Mouse (Mus musculus) gastrocnemius, postnatal 4 days (tissue): ENCODE data around the gene Raet1e. TPM values are rescaled to one million over a fixed set of nuclear protein-coding genes. Genes with fewer than 3 reads are reported as not detected.
"Not testable (repeated sequence)": the region's sequence is repeated elsewhere in the genome, so short reads cannot be mapped to it uniquely, and the experiment has no call there.

Experiments used
- DNase-seq, 2 experiments: peaks; one replicate each; pipeline ENCODE4 v3.0.0; 2021 to 2022; ENCODE audit warnings: low spot score in 2 of 2, mixed read lengths in 2 of 2
- total RNA-seq, 2 experiments: library from RNA; stranded (reverse); gene quantifications; 2 replicates each; pipeline ENCODE4 v1.2.3; 2021

Raet1e gene
- total RNA-seq, 2 experiments from 2014 or later, result 1.6 to 1.8 TPM

DNA sequence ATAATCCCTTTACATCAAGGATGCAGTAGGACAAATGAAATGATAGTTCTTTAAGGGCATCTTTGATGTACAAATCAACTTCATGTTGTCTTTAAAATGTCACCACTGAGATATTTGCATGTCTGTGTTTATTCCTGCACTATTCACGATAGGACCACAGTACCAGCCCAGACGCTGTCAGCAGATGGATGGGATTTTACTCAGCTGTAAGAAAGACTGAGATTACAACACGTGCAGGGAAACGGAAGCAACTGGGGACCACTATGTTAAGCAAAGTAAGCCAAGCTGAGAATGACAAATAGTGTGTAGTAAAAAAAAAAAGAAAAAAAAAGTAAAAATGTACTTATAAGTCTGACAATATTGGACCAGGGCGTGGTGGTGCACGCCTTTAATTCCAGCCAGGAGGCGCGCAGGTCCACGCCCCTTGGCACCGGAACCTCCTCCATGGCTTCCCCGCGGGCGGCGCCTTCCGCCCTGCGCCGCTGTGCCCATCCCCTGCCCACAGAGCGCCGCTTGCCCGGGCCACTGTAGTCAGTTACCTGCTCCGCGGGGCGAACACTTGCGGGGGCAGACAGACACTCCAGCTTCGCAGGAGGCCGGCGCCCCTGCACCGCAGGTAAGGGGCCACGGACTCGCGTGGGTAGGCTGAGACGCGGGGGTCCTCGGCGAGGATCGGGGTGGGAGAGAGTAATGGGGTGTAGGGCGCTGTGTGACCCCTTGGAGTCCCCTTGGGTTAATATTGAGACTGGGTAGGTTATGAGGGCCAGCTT is 114.7 kb downstream of the Raet1e start:
- DNase-seq, result peak in 1 of 2 experiments; percentile 7

DNA sequence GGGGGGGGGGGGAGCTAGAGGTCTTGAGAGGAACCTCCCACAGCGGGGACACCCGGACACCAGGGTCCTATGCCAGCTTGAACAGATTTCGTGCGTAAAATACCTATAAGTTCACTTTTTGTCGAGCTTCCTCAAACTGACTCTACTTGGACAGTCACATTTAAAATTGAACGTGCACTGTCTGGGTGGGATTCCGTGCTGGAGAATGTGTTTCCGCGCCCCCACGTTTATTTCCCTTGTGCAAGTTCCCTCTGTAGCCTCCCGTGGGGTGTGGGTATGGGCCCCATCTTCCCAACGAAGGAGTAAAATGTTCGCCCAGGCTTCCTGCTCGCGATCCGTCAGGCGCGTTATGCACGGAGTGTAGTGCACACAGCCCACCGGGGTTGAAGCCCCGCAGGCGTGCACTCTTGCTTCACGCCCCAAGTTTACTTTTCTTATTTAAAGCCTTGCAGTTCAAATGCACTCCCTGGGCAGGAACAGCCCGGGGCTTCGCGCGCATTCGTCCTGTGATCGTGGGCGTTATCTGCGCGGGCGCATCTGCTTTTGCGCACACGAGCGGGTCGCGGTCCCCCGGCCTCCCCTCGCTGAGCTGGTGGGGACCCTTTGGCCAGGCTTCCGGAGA is 115.4 kb downstream of the Raet1e start:
- DNase-seq, result no peak

DNA sequence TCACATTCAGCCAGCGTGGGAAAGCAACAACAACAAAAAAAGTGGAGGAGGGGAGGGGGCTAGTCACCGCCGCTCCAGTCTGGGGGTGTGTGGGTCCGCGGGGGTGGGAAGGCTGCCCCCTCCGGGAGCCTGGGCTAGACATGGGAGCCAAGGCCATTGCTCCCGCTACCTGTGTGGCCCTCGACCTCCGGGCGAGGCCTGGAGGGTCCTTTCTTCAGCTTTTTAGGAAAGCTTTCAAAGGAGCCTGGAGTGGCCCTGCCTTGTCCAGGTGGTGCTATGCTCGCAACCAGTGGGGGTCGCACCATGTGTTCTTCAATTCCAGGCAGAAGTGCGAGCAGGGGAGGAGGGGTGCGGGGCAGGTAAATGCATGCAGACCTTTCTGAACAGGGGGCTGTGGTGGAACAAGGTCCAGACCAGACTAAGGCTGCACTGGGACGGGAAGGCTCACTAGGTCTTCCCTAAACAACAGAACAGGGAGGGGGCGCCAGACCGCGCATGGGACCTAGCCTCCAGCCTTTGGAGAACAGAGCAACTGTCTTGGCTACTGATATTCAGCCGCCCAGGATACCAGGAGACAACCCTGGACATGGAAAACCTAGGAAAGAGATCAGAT is 116.2 kb downstream of the Raet1e start:
- DNase-seq, result no peak

DNA sequence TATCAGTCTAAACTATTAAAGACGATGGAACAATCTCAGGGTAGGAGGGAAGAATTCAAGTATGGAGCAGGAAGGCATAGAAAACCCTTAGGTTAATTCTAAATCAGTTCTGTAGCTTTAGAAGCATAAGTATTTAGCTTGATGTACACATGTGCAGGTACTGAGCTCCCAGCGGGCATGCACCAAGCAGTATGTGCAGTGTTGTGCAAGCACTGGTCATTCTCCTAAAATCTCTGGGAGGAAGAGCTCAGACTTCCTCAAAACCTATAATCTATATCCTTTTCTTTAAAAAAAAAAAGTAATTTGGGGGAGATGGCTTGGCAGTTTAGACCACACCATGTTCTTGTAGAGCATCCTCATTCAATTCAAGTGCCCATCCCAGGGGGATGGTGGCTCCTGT is 120.1 kb downstream of the Raet1e start:
- not testable (repeated sequence) for DNase-seq

DNA sequence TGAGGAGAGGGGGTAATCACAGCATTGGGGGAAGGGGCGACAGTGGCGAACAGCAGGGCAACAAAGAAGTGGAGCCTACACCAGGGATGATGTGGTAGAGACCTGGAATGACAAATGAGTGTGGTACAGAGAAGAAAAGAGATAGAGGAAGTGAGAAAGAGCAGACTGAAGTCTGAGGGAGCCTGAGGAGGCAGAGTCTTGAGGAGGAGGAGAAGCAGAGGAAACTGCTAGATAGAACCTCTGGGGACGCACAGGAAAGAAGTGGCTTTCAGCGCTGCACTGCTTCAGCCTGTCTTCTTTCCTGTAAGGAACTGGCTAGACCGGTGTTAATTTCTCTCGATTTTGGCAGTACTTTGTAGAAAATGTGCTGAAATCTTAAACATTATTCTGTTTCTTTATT is 124.4 kb downstream of the Raet1e start:
- no peak for DNase-seq

DNA sequence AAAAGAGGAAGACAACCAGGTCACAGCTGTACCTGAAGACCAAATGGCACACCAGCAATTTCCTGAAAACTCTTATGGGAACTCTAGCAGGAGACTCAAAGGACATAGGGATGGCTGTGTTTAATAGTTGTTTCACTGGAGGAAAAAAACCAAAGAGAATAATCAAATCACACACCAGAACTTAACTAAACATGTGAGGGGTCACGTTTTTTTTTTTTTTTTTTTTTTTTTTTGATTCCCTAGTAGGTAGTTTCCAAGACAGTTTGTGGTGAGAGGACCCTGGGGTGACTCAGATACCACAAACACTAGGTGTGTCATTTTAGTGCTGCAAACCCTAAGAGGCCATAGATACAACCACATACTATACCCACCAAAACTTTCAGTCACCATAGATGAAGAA is 137.3 kb downstream of the Raet1e start:
- no peak for DNase-seq

DNA sequence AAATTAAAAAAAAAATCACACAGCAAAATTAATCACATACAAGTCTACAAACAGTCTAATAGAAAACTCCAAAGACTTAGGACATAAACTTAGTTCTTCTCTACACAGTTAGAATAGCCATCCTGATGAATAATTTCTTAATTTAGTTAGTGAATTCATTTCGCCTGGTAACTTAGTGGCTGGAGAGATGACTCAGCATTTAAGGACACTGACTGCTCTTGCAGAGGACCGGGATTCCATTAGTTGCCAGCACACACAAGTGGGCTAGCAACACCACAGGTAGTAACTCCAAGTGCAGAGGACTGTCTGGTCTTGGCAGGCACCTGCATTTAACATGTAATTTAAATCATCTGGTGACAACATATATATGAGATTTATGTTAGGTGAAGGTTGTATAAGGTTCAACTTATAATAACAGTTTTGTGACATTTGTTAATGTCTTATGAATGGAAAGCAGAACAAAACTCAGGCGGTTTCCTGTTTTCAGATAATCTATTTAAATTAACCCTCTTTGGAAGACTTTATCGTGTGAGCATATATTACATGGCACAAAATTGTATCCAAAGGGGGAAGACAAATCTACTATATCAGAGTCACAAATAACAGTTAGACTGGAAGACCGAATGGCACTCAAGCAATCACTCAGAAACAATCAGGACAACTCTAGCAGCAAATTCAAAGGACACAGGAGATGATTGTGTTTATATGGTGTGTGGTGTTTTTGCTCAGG is 138.8 kb downstream of the Raet1e start:
- DNase-seq, result no peak

DNA sequence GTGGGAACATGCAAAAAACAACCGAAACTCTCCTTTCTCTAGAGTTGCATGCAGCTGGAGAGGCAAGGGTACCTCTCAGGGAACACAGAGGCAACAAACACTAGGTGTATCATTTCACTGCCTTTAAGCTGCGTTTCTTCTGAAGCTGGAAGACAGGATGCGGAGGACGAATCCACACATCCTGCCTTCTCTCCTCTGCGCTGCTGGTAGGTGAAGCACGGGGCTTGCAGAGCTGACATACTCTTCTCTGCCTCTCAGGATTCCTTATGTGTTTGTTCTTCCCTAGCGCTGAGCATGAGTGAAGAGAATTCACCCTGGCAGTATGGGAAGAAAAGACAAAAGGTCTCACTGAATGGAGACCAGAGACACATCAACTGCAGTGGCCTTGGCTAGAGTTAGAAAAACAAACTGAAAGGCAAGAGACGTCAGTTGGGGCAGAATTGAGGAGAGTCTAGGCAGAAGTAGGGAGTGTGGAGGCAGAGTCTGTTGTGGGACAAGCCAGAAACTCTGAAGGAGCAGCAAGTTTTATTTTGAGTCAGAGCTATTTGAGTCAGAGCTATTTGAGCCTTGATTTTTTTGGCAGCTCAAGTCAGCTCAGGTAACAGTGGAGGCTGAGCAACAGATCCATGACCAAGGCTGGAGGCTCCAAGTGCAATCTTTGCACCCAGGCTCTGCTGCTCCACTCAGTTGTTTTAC is 139.5 kb downstream of the Raet1e start:
- no peak for DNase-seq

DNA sequence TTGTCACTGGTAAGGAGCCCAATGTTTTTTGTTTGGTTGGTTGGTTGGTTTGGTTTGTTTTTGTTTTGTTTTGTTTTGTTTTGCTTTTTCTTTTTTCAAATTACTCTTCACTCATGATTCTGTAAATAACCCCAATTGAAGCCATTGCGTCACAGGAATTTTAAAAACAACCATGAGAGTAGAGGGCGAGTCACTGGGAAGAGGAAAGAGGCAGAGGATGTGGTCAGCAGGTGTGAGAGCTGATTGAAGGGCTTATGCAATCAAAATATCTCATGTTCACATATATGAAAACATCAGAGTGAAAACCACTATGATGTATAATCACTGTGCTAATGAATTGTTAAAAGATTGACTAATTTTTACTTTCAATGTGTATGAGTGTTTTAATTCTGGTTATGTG is 141.0 kb downstream of the Raet1e start:
- DNase-seq, result no peak

DNA sequence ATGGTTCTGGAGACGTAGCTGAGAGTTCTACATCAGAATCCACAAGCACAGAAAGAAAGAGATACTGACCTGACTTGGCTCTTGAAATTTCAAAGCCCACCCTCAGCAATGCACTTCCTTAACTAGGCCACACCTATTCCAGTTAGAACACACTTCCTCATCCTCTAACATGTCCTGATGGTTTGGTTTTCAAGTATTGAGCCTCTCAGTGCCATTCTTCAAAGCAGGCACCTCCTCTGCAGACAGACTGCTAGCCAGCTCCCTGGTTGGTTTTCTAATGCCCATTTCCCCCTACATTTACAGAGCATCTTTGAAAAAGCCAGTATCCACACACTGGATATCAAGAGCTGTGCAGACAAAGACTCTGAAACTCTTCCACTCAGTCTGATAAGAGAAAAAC is 143.3 kb downstream of the Raet1e start:
- no peak for DNase-seq

DNA sequence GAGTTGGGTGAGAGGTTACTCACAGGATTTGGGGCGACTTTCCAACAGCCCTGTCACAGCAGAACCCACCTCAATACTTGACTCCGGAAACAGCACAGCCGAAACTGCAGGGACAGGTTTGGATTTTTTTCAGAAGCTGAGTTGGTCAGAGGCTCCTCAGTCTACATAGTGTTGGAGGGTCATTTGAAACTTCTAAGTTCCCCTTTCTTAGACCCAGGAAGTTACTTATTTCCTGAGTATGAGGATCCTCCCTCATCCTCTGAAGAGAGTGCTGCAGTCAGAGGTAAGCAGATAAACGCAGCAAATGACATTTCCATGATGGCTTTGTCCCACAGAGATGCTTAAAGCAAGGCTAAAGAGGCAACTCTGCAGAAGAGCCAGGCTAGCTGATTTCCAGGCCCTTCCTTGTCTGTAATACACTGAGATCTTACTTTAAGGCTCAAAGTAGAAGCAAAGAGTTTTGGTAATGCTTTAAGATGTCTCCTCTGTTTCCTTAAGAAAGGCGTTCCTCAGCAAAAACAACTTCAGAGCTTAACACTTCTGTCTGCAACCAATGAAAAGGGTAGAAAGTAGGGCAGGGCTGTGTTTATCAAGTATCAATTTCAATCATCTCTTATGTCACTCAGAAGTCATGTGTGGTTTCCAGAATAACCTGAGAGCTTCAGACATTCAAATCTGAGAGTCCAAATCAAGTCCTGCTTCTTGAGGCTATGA is 144.1 kb downstream of the Raet1e start:
- no peak for DNase-seq

DNA sequence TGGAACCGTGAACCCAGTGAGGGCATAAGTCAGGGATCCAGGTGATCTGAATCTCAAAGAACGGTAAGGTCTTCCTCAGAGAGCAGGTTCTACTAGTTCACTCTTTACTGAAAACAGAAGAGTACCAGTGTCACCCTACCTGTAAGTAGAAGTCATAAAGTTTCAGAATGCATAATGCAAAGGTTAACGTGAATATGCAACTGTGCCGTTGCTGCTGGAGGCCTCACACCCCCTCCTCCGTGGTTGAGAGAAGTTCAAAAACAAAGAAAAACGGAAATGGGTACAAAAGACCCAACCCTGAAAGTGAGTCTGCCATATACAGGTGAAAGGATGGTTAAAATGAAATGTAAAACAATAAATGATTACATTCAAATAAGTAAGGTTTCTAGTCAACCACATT is 145.4 kb downstream of the Raet1e start:
- no peak for DNase-seq

DNA sequence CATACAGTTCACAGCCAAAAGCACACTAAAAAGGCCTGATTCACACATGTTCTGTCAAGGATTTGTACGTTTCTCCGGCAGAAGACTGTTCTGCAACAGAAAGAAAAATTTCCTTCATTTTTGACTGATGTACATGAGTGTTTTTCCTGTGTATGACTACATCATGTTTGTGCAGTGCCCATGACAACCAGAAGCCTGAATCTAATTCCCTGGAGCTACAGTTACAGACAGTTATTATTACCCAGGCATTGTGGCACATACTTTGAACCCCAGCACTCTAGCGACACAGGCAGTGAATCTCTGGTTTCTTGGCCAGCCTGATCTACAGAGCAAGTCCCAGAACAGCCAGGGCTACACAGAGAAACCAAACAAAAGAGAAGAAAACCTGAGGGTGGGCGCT is 147.4 kb downstream of the Raet1e start:
- DNase-seq, result no peak

DNA sequence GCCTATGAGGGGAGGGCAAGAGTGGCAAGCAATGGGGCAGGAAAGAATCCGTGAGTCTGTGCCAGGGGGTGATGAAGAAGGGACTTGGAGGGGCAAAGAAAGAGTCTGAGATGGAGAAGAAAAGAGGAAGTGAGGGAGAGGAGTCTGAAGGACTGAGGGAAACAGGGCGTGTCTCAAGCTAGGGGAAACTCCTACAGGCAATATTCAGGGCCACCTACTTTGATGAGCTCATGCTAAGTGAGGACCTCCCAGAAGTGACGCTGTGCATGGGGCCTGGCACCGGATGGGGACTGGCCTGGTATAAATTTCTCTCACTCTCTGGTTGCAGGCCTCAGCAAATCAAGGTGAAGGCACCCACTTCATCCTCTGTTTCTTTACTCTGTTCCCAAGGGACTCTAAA is 148.1 kb downstream of the Raet1e start:
- no peak for DNase-seq

DNA sequence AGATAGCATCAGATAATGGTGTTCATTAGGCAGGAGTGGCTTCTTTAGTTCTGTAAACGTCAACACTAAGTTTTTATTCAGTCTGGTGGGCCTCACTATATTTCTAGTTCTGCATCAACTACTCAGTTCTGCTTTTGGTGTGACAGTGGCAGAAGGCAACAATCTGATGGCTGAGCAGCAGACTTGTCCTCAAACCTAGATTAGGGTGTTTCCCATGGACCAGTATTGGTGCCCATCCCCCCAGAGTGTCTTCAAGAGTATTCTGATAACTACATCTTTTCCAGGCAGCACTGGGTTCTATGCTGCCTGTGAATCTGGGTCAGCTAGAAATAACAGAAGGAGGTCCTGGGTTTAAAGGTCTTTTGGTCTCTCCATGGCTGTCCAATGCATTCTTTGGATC is 149.9 kb downstream of the Raet1e start:
- no peak for DNase-seq

DNA sequence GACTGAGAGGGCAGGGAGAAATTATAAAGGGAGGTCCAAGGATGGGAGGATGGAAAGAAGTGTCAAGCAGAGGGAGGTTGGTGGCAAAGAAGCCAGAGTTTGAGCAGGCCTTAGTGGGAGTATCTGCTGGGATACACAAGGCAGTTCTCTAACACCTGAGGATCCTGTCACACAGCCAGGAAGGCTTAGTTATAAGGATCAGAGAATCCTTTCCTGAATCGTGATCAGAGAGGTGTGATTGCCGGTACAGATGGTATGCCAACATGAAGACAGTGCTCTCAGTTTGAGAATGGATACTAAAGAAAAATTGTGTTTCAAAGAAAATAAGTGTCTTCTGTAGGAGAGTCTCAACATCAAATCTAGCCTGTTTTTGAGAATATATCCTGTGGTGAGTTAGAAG is 164.5 kb downstream of the Raet1e start:
- no peak for DNase-seq

DNA sequence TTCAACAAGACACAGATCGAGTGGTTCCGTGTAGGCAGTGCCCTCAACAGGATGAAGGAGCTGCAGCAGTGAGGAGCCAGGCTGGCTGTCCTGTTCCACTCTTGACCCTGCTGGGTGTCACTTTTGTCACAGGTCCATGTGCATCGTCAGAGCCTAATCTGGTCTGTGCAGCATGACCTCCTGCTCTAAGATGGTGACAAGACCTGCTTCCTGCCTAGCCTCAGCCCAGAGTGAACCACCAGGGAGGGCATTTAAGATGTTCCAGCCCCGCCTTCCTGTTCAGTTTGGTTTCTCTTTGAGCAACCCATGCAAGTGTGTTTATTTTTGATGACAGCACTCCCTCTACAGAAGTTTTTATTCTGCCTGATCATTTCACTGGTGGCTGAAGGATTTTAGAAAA is 187.4 kb downstream of the Raet1e start:
- DNase-seq, result not testable (repeated sequence)

DNA sequence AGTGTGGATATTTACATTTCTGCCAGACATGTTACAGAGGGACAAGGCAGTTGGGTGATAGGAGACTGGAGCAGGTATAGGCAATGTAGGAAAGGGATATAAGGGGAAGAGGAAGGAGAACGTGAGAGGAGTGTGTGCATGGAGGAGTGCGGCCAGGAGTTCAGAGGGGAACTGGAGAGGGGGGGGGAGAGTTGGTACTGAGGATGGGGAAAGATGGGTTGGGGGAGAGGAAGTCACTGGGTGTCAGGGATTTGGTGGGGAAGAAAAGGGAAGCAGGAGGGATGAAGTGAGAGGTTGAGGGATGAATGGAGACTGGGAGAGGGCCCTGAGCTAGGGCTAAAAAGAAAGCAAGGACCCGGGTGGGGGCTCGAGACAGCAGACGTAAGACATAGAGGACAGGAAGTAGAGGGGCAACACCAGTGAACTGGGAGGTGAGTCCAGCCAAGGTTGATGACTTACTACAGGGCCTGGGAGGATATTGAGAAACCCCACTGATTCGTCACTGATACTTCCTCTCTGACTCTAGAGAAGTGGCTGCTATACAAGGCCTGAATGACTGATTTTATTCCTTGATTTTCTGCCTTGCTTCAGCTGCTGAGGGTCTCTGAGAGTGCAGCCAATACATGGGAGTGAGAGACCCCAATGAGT is 195.3 kb downstream of the Raet1e start:
- not testable (repeated sequence) for DNase-seq

DNA sequence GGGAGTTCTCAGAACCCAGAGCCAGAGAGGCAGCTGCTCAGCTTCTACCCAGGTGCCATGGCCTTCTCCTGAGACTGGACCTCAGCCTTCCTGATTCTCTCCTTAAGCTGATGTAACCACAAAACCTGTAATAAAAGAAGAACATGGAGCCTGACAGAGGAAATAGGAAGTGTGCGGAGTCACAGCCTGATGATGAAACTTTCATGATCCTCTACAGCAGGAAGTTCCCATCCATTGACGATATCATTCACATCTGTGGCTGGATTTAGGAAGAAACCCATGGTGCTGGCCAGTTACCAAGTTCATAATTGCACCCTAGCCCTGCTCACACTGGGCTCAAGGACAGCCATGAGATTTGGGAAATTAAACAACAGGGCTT is 195.8 kb downstream of the Raet1e start:
- DNase-seq, result not testable (repeated sequence)

DNA sequence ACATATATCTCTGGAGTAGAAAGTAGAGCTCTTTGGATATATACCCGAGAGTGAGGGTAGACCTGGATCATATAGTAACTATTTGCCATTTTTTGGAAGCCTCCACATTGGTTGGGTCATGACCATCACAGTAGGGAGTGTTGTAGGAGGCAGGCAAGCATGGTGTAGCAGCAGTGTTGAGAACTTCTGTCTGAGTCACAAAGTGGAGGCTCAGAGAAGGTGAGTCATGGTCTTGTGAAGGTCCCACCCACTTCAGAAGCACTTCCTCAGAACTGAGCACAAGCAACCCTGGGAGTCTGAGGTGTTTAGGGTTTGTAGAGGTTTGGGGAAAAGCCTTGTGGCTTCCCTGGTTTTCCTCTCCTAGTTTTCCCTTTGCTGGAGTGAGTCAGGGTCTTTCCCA is 199.0 kb downstream of the Raet1e start:
- DNase-seq, result not testable (repeated sequence)
